Mouse (Mus musculus): ENCODE measurements at regions not wholly inside any gene's neighbourhood (a gene's known extent, or its start where the extent isn't known, plus 50 kb on each side); places are given as distances from the start of the nearest gene placed in this dataset.
"Not testable (repeated sequence)": the region's sequence is repeated elsewhere in the genome, so short reads cannot be mapped to it uniquely, and the experiment has no call there.

DNA sequence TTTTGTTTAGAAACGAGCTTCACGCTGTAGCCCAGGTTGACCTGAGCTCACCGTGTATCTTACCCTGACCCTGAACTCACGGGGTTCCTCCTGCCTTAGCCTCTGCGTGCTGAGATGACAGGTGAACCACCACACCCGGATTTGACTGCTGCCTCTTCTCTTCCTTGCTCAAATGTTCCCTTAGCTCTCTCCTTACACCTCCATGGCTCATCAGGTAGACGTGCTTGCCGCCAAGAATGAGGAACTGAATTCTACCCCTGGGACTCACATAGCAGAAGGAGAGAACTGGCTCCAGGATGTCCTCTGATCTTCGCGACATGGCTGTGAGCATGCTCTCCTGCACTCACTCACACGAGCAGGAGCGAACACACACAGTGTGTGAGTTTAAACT lies 55.3 kb upstream of the Jarid2 start:
- DNase-seq (ENCODE audit: low read depth): peak; percentile 24

DNA sequence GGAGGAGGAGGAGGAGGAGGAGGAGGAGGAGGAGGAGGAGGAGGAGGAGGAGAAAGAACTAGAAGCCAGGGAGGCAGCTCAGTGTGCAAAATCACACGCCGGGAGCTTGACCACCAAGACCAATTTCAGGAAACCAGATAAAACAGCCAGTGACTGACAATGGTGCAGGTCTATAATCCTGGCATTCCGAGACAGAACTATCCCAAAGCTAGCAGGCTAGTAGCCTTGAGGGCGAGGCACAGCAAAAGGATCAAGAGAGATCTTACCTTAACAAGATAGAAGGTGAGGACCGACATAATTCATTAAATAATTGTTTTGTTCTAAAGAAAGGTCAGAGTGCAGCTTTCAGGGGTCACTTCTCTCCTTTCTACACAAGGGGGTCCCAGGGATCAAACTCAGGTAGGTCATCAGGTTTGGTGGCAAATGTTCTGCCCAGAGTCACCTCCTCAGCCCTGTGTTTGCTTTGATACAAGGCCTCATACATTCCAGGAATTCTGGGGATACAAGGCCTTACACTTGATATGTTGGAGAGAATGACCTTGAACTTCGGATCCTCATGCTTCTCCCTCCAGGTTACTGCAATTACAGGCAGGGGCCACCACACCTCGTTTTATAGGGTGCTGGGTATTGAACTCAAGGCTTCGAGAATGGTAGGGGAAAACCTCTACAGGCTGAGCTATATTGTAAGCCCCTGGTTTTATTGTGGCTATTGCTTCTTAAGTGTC lies 54.2 kb upstream of the Jarid2 start:
- no peak for DNase-seq (ENCODE audit: low read depth)

DNA sequence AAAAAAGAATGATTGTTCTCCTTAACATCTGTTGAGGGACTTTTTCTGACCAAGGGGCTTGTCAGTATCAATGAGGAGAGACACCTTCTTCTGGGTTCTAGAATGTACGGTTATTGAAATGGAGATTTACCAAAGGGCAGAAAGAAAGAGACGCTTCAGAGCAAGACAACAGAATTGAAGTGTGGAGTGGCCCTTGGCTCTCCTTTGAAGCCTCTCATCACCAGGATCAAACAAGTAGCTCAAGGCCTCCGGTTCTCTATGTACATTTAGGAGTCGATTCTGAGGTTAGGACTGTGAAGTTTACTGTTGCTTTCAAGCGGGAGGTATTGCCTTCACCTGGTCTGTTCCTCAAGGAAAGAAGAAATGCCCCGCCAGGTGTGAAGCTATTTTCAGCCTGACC lies 53.2 kb upstream of the Jarid2 start:
- DNase-seq (ENCODE audit: low read depth): no peak

DNA sequence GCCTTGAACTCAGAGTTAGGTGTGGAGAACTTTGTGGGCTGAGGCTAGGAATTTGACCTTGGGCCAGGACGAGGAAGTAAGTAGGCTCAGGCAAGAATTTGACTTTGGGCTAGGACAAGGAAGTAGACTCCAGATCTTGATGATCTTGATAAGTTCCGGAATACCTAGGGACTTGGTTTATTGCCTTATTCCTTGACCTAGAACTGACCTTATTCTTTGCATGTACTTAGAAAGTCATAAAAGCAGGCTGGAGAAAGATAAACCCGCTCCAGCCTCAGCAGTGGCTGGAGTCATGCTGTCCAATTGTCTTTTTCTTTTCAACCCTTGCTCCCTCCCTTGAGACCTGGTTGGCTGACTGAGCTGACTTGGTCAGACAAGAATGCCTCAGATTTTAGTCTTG lies 51.2 kb upstream of the Jarid2 start:
- DNase-seq (ENCODE audit: low read depth): no peak

DNA sequence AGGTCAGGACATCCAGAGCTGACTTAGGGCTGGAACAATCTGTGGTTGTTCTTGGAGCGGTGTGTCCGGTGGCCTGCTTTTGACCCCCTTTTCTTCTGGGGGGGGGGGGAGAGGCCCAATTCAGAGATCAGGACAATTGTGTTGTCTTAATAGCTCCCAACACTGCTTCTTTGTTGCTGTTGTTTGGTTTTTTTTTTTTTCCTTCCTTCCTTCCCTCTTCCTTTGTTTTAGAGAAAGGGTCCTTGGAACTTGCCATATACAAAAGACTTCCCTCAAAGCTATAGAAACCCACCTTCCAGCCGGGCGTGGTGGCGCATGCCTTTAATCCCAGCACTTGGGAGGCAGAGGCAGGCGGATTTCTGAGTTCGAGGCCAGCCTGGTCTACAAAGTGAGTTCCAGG lies 49.8 kb upstream of the Jarid2 start:
- DNase-seq (ENCODE audit: low read depth): not testable (repeated sequence)
